Mouse (Mus musculus): Measurements from ENCODE around the gene Klhl6.

GRCm38 (mm10) chr16:19960407-19961058, 22.3 kb downstream of the Klhl6 start:
- no peak for TF ChIP-seq CTCF (conservative IDR thresholded peaks at IDR 0.05; ENCODE audit: low read length)
- no peak for TF ChIP-seq POU5F1 (IDR thresholded peaks at IDR 0.05; ENCODE audit: borderline replicate concordance, low read length)

Measured in E14TG2a.4 (cell line).